Comparison of ENCODE assay signal across 7 mouse cellular contexts in the genomic region with DNA sequence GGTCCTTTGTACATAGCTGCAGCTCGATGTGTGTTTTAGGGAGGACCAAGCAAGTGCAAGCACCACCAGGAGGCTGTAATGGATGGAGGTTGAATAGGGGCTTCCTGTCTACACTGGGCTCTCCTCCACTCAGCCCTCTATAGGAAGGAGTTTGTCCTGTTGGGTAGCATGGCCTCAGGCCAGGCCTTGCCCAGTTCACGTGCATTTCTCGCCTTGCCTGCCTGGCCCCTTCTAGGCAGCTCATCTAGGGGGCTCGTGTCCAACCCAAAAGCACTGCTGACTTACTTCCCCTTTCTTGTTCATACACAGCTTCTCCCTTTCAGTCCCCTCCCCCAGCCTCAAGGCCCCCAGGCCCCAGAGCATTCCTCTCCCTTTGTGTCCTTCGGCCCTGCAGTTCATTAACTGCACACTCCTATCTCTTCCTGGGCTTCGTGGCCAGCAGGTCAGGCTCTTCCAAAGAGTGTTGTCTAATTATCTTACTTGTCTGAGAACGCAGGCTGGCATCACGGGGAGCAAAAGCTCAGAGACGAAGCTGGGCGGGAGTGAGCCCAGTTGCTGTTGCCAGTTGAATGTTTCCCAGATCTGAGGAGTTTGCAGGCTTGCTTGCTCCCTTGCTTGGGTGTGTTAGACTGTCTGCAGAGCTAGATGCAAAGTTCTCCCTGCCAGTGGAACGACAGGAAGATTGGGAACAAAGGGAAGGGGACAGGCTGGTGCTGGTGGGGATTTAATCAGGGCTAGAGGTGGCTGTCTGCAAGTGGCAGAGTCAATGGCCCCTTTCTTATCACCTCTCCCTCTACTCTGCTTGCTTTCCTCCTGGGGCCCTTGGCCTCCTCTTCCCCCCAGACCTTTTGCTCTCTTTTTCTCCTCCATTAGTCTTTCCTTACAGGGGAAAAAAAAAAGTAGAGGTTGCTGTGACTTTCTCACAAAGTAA.
DNase-seq lines count a peak whose midpoint lies in the region; ATAC-seq and TF ChIP-seq lines count a peak whose summit lies in the region.

No protein-coding gene starts in this region.

- H3K36me3 ChIP-seq in embryonic facial prominence, embryonic 13.5 days: peaks cover 21% of the 10 kb centered on the region
- H3K36me3 ChIP-seq in hindbrain, postnatal 0 days (ENCODE audit: insufficient read depth, low read length): peaks cover 23% of the 10 kb centered on the region; the same call in 1 of the 2 replicates
- no peaks in the 10 kb centered on the region for H3K36me3 ChIP-seq in splenic B cell, adult 2 months (ENCODE audit: control insufficient read depth, insufficient read depth, low read length, poor library complexity, severe bottlenecking)

- WGBS in embryonic facial prominence, embryonic 13.5 days: 24% methylated on average over 11 of the region's 11 CpGs
- WGBS in hindbrain, postnatal 0 days: 23% methylated on average over 11 of the region's 11 CpGs

- peaks cover 13% of the 10 kb centered on the region for H3K4me1 ChIP-seq in embryonic facial prominence, embryonic 13.5 days
- H3K4me1 ChIP-seq in hindbrain, postnatal 0 days (ENCODE audit: insufficient read depth, low read length): peaks cover 8% of the 10 kb centered on the region; the same call in 1 of the 2 replicates

- H3K27me3 ChIP-seq in embryonic facial prominence, embryonic 13.5 days: no peaks in the 10 kb centered on the region
- no peaks in the 10 kb centered on the region for H3K27me3 ChIP-seq in hindbrain, postnatal 0 days (ENCODE audit: insufficient read depth, low read length)
- H3K27me3 ChIP-seq in splenic B cell, adult 2 months (ENCODE audit: control insufficient read depth, insufficient read depth, low read length, poor library complexity, severe bottlenecking): no peaks in the 10 kb centered on the region

- no peaks in the 10 kb centered on the region for H3K9me3 ChIP-seq in embryonic facial prominence, embryonic 13.5 days
- no peaks in the 10 kb centered on the region for H3K9me3 ChIP-seq in hindbrain, postnatal 0 days (ENCODE audit: low read length)

- 0 out of 2 replicates have a peak overlapping the region, but pooled peaks have one; percentile 14 for H3K4me2 ChIP-seq in embryonic facial prominence, embryonic 13.5 days
- no peak overlapping the region for H3K4me2 ChIP-seq in hindbrain, postnatal 0 days (ENCODE audit: low read depth, low read length)

- H3K9ac ChIP-seq in embryonic facial prominence, embryonic 13.5 days: no peak overlapping the region
- H3K9ac ChIP-seq in hindbrain, postnatal 0 days (replicated peaks; ENCODE audit: low read length): 0 out of 2 replicates have a peak overlapping the region, but pooled peaks have one; percentile 17

- H3K4me3 ChIP-seq in left cerebral cortex, adult 2 months: no peak overlapping the region
- no peak overlapping the region for H3K4me3 ChIP-seq in embryonic facial prominence, embryonic 13.5 days
- no peak overlapping the region for H3K4me3 ChIP-seq in hindbrain, postnatal 0 days (ENCODE audit: low read length)

- intact Hi-C loops in left cerebral cortex, adult 2 months (cut with DNase I): no loop called here
- intact Hi-C loops in left cerebral cortex, postnatal 36 days (cut with DNase I): no loop called here

- peak overlapping the region; percentile 73 for H3K27ac ChIP-seq in left cerebral cortex, adult 2 months
- no peak overlapping the region; the same call in 1 of the 2 replicates for H3K27ac ChIP-seq in embryonic facial prominence, embryonic 13.5 days
- peak overlapping the region; percentile 36; the same call in 1 of the 2 replicates for H3K27ac ChIP-seq in hindbrain, postnatal 0 days

- DNase-seq in left cerebral cortex, adult 2 months (ENCODE audit: extremely low spot score in 1 of 2, low spot score in 2 of 2): no peak
- no peak for DNase-seq in left cerebral cortex, postnatal 36 days (ENCODE audit: low spot score in 2 of 2)
- DNase-seq in hindbrain, postnatal 0 days (ENCODE audit: low spot score): no peak
- DNase-seq in splenic B cell, adult 2 months (ENCODE audit: low read depth, low spot score): peak; percentile 28
- DNase-seq in gastrocnemius, adult 18-20 months (ENCODE audit: low spot score): no peak
- DNase-seq in frontal cortex, postnatal 14 days (ENCODE audit: low spot score in 2 of 2): no peak

- no peak for ATAC-seq in embryonic facial prominence, embryonic 13.5 days (ENCODE audit: insufficient number of reproducible peaks, insufficient read depth, low FRiP score, low TSS enrichment, low read depth)
- no peak for ATAC-seq in hindbrain, postnatal 0 days

- TF ChIP-seq CTCF in left cerebral cortex, adult 2 months (IDR thresholded peaks at IDR 0.05): no peak; the same call in 1 of the 2 replicates
- 0 out of 2 replicates have a peak, but pooled peaks have one; percentile 4 for TF ChIP-seq CTCF in hindbrain, postnatal 0 days (IDR thresholded peaks at IDR 0.05; ENCODE audit: low read depth)
